8 mouse cellular contexts compared by ENCODE assay signal in the genomic region with DNA sequence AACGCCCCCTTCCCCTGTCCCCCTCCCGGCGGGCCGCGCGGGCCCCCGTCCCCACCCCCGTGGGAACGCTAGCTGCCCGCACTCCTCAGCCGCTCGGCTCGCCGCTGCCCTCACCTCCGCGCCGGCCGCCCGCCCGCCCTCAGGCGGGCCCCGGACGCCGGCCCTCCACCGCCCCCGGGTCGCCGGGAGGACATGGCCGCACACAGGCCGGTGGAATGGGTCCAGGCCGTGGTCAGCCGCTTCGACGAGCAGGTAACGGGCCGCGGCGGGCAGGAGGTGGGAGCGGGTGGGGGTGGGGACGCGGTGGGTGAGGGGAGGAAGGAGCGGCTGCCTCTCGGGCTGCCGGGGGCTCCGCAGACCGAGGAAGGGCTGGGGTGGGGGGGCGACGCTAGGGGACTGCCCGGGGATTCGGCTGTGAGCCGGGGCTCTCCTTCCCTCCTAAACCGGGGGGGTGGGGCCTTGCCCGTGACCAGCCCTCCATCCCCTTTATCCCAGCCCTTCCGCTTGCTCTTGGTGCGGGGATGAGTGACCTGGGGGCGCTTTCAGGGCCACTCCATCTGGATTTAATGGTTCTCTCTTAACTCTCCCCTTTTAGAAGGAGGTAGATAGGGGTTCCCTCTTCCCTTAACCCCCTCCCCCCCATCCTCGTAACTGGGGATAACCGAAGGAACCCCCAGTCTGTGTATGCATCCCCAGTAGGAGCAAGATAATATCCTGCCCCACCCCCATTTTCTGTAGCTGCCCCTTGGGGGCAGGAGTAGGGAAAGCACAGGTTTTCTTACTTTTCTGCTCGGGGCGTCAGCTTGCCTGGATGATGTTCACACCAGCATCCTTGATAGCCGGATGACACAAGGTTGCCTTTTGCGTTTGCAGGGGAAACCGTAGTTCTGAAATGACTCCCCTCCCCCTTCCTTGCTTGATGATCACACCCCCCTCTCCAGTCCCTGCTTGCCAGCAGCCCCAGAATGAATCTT. TPM values are rescaled to one million over a fixed set of nuclear protein-coding genes. Genes with fewer than 3 reads are reported as not detected.
DNase-seq lines count a peak whose midpoint lies in the region; ATAC-seq and TF ChIP-seq lines count a peak whose summit lies in the region.

No protein-coding gene starts in this region.

- peak overlapping the region; percentile 83 for H3K4me3 ChIP-seq in gastrocnemius, adult 2 months
- peak overlapping the region; percentile 90 for H3K4me3 ChIP-seq in limb, embryonic 12.5 days (replicated peaks)
- peak overlapping the region; percentile 98 for H3K4me3 ChIP-seq in midbrain, embryonic 14.5 days (replicated peaks; ENCODE audit: low read depth, low read length)

- DNase-seq in urinary bladder, postnatal 14 days (ENCODE audit: low spot score) = peak; percentile 33
- no peak for DNase-seq in urinary bladder, postnatal 25 days (ENCODE audit: low spot score)
- DNase-seq in cerebellum, postnatal 10 days = peak; percentile 74 to 78
- DNase-seq in gastrocnemius, adult 2 months = peak; percentile 56
- peak; percentile 71 for DNase-seq in induced T-regulatory cell, adult 2 months (ENCODE audit: low read depth)
- peak; percentile 68 for DNase-seq in midbrain, embryonic 14.5 days
- peak; percentile 74 for DNase-seq in testis, postnatal 10 days (ENCODE audit: low spot score)

- H3K36me3 ChIP-seq in limb, embryonic 12.5 days = peaks cover 6% of the 10 kb centered on the region
- H3K36me3 ChIP-seq in midbrain, embryonic 14.5 days (ENCODE audit: control insufficient read depth, insufficient read depth, low read length) = peaks cover 11% of the 10 kb centered on the region

- H3K9ac ChIP-seq in limb, embryonic 12.5 days (replicated peaks) = peak overlapping the region; percentile 96
- peak overlapping the region; percentile 97 for H3K9ac ChIP-seq in midbrain, embryonic 14.5 days (replicated peaks; ENCODE audit: low read length)

- H3K9me3 ChIP-seq in limb, embryonic 12.5 days = peaks cover 4% of the 10 kb centered on the region; the same call in 1 of the 2 replicates
- H3K9me3 ChIP-seq in midbrain, embryonic 14.5 days (ENCODE audit: control insufficient read depth, low read length) = no peaks in the 10 kb centered on the region

- no peak for TF ChIP-seq CTCF in gastrocnemius, adult 2 months (IDR thresholded peaks at IDR 0.05)

- 0% methylated on average over 45 of the region's 63 CpGs for WGBS in limb, embryonic 12.5 days
- WGBS in midbrain, embryonic 14.5 days = under 1% methylated on average over 41 of the region's 63 CpGs

- peak; percentile 66 for ATAC-seq in limb, embryonic 12.5 days (ENCODE audit: insufficient number of reproducible peaks, insufficient read depth, low FRiP score, low TSS enrichment, low read depth)
- ATAC-seq in midbrain, embryonic 14.5 days (ENCODE audit: low FRiP score, low TSS enrichment) = peak; percentile 83

- H3K4me1 ChIP-seq in limb, embryonic 12.5 days (replicated peaks) = peaks cover 15% of the 10 kb centered on the region
- H3K4me1 ChIP-seq in midbrain, embryonic 14.5 days (ENCODE audit: control insufficient read depth, insufficient read depth, low read length) = peaks cover 9% of the 10 kb centered on the region

- peak overlapping the region; percentile 76 for H3K4me2 ChIP-seq in limb, embryonic 12.5 days
- peak overlapping the region; percentile 70 for H3K4me2 ChIP-seq in midbrain, embryonic 14.5 days (ENCODE audit: low read length)

- peak overlapping the region; percentile 95 for H3K27ac ChIP-seq in gastrocnemius, adult 2 months
- H3K27ac ChIP-seq in limb, embryonic 12.5 days = peak overlapping the region; percentile 93
- peak overlapping the region; percentile 95 for H3K27ac ChIP-seq in midbrain, embryonic 14.5 days (replicated peaks; ENCODE audit: low read depth, low read length)

- intact Hi-C loops in gastrocnemius, adult 2 months (cut with DNase I) = loop anchor here (5.0 kb wide), 1 partner anchor 57 kb away; no protein-coding TSS in a partner anchor

- no peaks in the 10 kb centered on the region for H3K27me3 ChIP-seq in limb, embryonic 12.5 days
- no peaks in the 10 kb centered on the region for H3K27me3 ChIP-seq in midbrain, embryonic 14.5 days (ENCODE audit: control insufficient read depth, insufficient read depth, low read length)

RNA-seq across cellular contexts. Expression of a gene that starts 0.6 kb away (rescaled TPM):
- total RNA-seq in gastrocnemius, adult 2 months (2021) = 10 to 100 TPM; 18.2 to 23.5 TPM
- polyA plus RNA-seq in limb, embryonic 12.5 days (2016; fragmentation: Nextera tagmentation; extraction: Ambion mirVana) = 7.9 and 9.3 TPM in 2 replicates
- polyA plus RNA-seq in midbrain, embryonic 14.5 days (2014; fragmentation: Nextera tagmentation; extraction: Ambion mirVana) = 15.6 and 15.7 TPM in 2 replicates

RNA-seq across cellular contexts. Expression of a gene that starts 43.4 kb away (rescaled TPM):
- not detected for total RNA-seq in gastrocnemius, adult 2 months (2021)
- polyA plus RNA-seq in limb, embryonic 12.5 days (2016; fragmentation: Nextera tagmentation; extraction: Ambion mirVana) = not detected in 2 replicates
- not detected in 2 replicates for polyA plus RNA-seq in midbrain, embryonic 14.5 days (2014; fragmentation: Nextera tagmentation; extraction: Ambion mirVana)
